Mouse (Mus musculus): ENCODE results near the gene Thada.

The Thada gene

GRCm38 (mm10) chr17:84477176-84477575, 11.2 kb upstream of the Thada start:
- no peak for DNase-seq (ENCODE audit: low read depth, low spot score)

GRCm38 (mm10) chr17:84474312-84474711, 8.3 kb upstream of the Thada start:
- no peak for DNase-seq (ENCODE audit: low read depth, low spot score)

- DNase-seq (ENCODE audit: low read depth, low spot score) = no peak
Measured at GRCm38 (mm10) chr17:84435012-84435411, 31.0 kb downstream of the Thada start.

- no peak for DNase-seq (ENCODE audit: low read depth, low spot score)
Measured at GRCm38 (mm10) chr17:84434233-84434632, 31.8 kb downstream of the Thada start.

- DNase-seq (ENCODE audit: low read depth, low spot score) = no peak
Measured at GRCm38 (mm10) chr17:84431991-84432390, 34.0 kb downstream of the Thada start.

- no peak for DNase-seq (ENCODE audit: low read depth, low spot score)
Measured at GRCm38 (mm10) chr17:84424258-84424657, 41.7 kb downstream of the Thada start.

GRCm38 (mm10) chr17:84422916-84423315, 43.1 kb downstream of the Thada start:
- DNase-seq (ENCODE audit: low read depth, low spot score) = no peak

GRCm38 (mm10) chr17:84422001-84422785, 43.8 kb downstream of the Thada start:
- no peak for DNase-seq (ENCODE audit: low read depth, low spot score)

- DNase-seq (ENCODE audit: low read depth, low spot score) = peak; percentile 41
Measured at GRCm38 (mm10) chr17:84421042-84421441, 45.0 kb downstream of the Thada start.

- DNase-seq (ENCODE audit: low read depth, low spot score) = no peak
Measured at GRCm38 (mm10) chr17:84420276-84420639, 45.7 kb downstream of the Thada start.

GRCm38 (mm10) chr17:84419326-84420275, 46.4 kb downstream of the Thada start:
- no peak for DNase-seq (ENCODE audit: low read depth, low spot score)

- no peak for DNase-seq (ENCODE audit: low read depth, low spot score)
Measured at GRCm38 (mm10) chr17:84415936-84416335, 50.1 kb downstream of the Thada start.

GRCm38 (mm10) chr17:84408731-84409130, 57.3 kb downstream of the Thada start:
- no peak for DNase-seq (ENCODE audit: low read depth, low spot score)

GRCm38 (mm10) chr17:84405616-84406015, 60.4 kb downstream of the Thada start:
- DNase-seq (ENCODE audit: low read depth, low spot score) = no peak

GRCm38 (mm10) chr17:84401796-84402195, 64.2 kb downstream of the Thada start:
- DNase-seq (ENCODE audit: low read depth, low spot score) = no peak

GRCm38 (mm10) chr17:84399431-84399830, 66.6 kb downstream of the Thada start:
- no peak for DNase-seq (ENCODE audit: low read depth, low spot score)

GRCm38 (mm10) chr17:84390026-84390425, 76.0 kb downstream of the Thada start:
- DNase-seq (ENCODE audit: low read depth, low spot score) = no peak

GRCm38 (mm10) chr17:84386176-84386575, 79.8 kb downstream of the Thada start:
- DNase-seq (ENCODE audit: low read depth, low spot score) = no peak

- peak; percentile 51 for DNase-seq (ENCODE audit: low read depth, low spot score)
Measured at GRCm38 (mm10) chr17:84385696-84386095, 80.3 kb downstream of the Thada start.

GRCm38 (mm10) chr17:84384661-84385060, 81.3 kb downstream of the Thada start:
- DNase-seq (ENCODE audit: low read depth, low spot score) = peak; percentile 63

GRCm38 (mm10) chr17:84380340-84380739, 85.7 kb downstream of the Thada start:
- no peak for DNase-seq (ENCODE audit: low read depth, low spot score)

- DNase-seq (ENCODE audit: low read depth, low spot score) = no peak
Measured at GRCm38 (mm10) chr17:84376882-84377281, 89.1 kb downstream of the Thada start.

Measured in R1 (cell line).